Mouse (Mus musculus) CH12.LX (cell line): ENCODE measurements around the gene Ssh2. TPM values are rescaled to one million over a fixed set of nuclear protein-coding genes. Genes with fewer than 3 reads are reported as not detected.

Experiments used
- DNase-seq: peaks from one replicate; pipeline ENCODE4 v3.0.0-alpha.2; 2013; ENCODE audit errors: extremely low read depth
- H3K27ac ChIP-seq: 2 replicates; pipeline ENCODE4 v1.5.1; 2012; ENCODE audit warnings: low read depth, mild to moderate bottlenecking, control low read depth, moderate library complexity; ENCODE audit not compliant: insufficient read depth
- H3K27me3 ChIP-seq: replicated peaks from 2 replicates; pipeline ENCODE3; 2012; ENCODE audit warnings: inconsistent platforms
- H3K36me3 ChIP-seq, 2 experiments: replicated peaks in 1 of 2; 2 replicates each; pipeline versions ENCODE3 to v1.6.1; 2012; ENCODE audit warnings: inconsistent platforms in 1 of 2, low read length in 1 of 2, mild to moderate bottlenecking in 1 of 2, mixed read lengths in 1 of 2, moderate library complexity in 1 of 2; ENCODE audit not compliant: control insufficient read depth in 1 of 2, insufficient read depth in 1 of 2
- H3K4me1 ChIP-seq, 2 experiments: 2 replicates each; pipeline ENCODE4 v1.6.1; 2012; ENCODE audit warnings: inconsistent platforms in 1 of 2, moderate library complexity in 1 of 2; ENCODE audit not compliant: insufficient read depth in 2 of 2, control insufficient read depth in 1 of 2
- H3K4me2 ChIP-seq: 2 replicates; pipeline ENCODE4 v1.6.1; 2012; ENCODE audit warnings: low read depth, mild to moderate bottlenecking, control low read depth; ENCODE audit not compliant: poor library complexity, insufficient read depth, severe bottlenecking
- H3K4me3 ChIP-seq, 3 experiments: fragments of 150-350 bp in 1 of 3; sonication (generic) in 1 of 3; replicated peaks in 1 of 3; 2 replicates each; pipeline versions ENCODE3 to v1.5.1; 2011 to 2012; ENCODE audit warnings: low read depth in 2 of 3, low read length in 2 of 3, mild to moderate bottlenecking in 2 of 3, moderate library complexity in 2 of 3, control low read depth in 1 of 3, improper control_type of control experiment in 1 of 3, inconsistent platforms in 1 of 3, mixed read lengths in 1 of 3; ENCODE audit not compliant: poor library complexity in 1 of 3
- H3K79me2 ChIP-seq: replicated peaks from 2 replicates; pipeline ENCODE4 v1.6.1; 2012; ENCODE audit warnings: mild to moderate bottlenecking, moderate library complexity; ENCODE audit not compliant: control insufficient read depth, poor library complexity, insufficient read depth, severe bottlenecking; ENCODE audit errors: extremely low read depth
- H3K9ac ChIP-seq: 2 replicates; pipeline ENCODE4 v1.6.1; 2012; ENCODE audit warnings: low read depth, mild to moderate bottlenecking, control low read depth, moderate library complexity; ENCODE audit not compliant: insufficient read depth
- H3K9me3 ChIP-seq: replicated peaks from 2 replicates; pipeline ENCODE3; 2012; ENCODE audit warnings: low read length, inconsistent platforms, mixed read lengths
- BHLHE40 ChIP-seq: IDR thresholded peaks from 2 replicates; pipeline ENCODE4 v1.6.1; 2011; ENCODE audit warnings: mild to moderate bottlenecking, low read depth, low read length, improper control_type of control experiment
- CHD2 ChIP-seq: IDR thresholded peaks from 2 replicates; pipeline ENCODE4 v1.6.1; 2011; ENCODE audit warnings: low read length, improper control_type of control experiment
- ELF1 ChIP-seq: IDR thresholded peaks from 2 replicates; pipeline ENCODE4 v1.6.1; 2014; ENCODE audit warnings: low read depth, mild to moderate bottlenecking, inconsistent platforms, low read length, improper control_type of control experiment
- EP300 ChIP-seq: IDR thresholded peaks from 2 replicates; pipeline ENCODE4 v1.6.1; 2011; ENCODE audit warnings: low read length, improper control_type of control experiment
- ETS1 ChIP-seq: conservative IDR thresholded peaks from 2 replicates; pipeline ENCODE4 v1.6.1; 2012; ENCODE audit warnings: low read depth, mild to moderate bottlenecking, inconsistent platforms, low read length, improper control_type of control experiment, moderate library complexity
- IRF4 ChIP-seq: IDR thresholded peaks from 2 replicates; pipeline ENCODE4 v1.6.1; 2014; ENCODE audit warnings: low read depth, mild to moderate bottlenecking, inconsistent platforms, low read length, improper control_type of control experiment
- JUN ChIP-seq: IDR thresholded peaks from 2 replicates; pipeline ENCODE4 v1.6.1; 2011; ENCODE audit warnings: low read depth, mild to moderate bottlenecking, low read length, improper control_type of control experiment, moderate library complexity; ENCODE audit not compliant: insufficient read depth
- JUND ChIP-seq: conservative IDR thresholded peaks from 2 replicates; pipeline ENCODE4 v1.6.1; 2011; ENCODE audit warnings: low read depth, low read length, improper control_type of control experiment
- MEF2A ChIP-seq: IDR thresholded peaks from 2 replicates; pipeline ENCODE4 v1.6.1; 2014; ENCODE audit warnings: low read depth, mild to moderate bottlenecking, inconsistent platforms, low read length, improper control_type of control experiment, borderline replicate concordance
- MYC ChIP-seq: IDR thresholded peaks from 2 replicates; pipeline ENCODE4 v1.6.1; 2011; ENCODE audit warnings: low read depth, mild to moderate bottlenecking, improper control_type of control experiment, low read length
- SIN3A ChIP-seq: IDR thresholded peaks from 2 replicates; pipeline ENCODE4 v1.6.1; 2012; ENCODE audit warnings: low read length, improper control_type of control experiment, inconsistent platforms
- SMC3 ChIP-seq: IDR thresholded peaks from 2 replicates; pipeline ENCODE4 v1.6.1; 2011; ENCODE audit warnings: low read depth, low read length, improper control_type of control experiment
- ZC3H11A ChIP-seq: IDR thresholded peaks from 2 replicates; pipeline ENCODE4 v1.6.1; 2012; ENCODE audit warnings: low read depth, mild to moderate bottlenecking, inconsistent platforms, low read length, improper control_type of control experiment
- ZNF384 ChIP-seq: IDR thresholded peaks from 2 replicates; pipeline ENCODE4 v1.6.1; 2012; ENCODE audit warnings: low read depth, low read length, improper control_type of control experiment, inconsistent platforms
- dilution Hi-C: fragments of 300-500 bp; cut with MboI; formaldehyde crosslinking; loops from 2 replicates; pipeline ENCODE4 v1.14.3; 2020; ENCODE audit warnings: low sequenced_read_pairs; ENCODE audit not compliant: extremely low pct_unique_long_range_greater_than_20kb, extremely low pct_ligation_motif_present
- in situ Hi-C: fragments of 300-500 bp; cut with MboI; formaldehyde crosslinking; loops from 3 replicates; pipeline ENCODE4 v1.14.3; 2019; ENCODE audit warnings: low sequenced_read_pairs, low pct_ligation_motif_present, low pct_unique_long_range_greater_than_20kb, mixed read lengths
- polyA plus RNA-seq: library from polyadenylated mRNA; unstranded; fragments of >175 nt; gene quantifications from 2 replicates; pipeline ENCODE4 v1.2.1, GENCODE M21; 2012; ENCODE audit warnings: low read depth; ENCODE audit not compliant: insufficient read length
- total RNA-seq, 2 experiments: library from RNA; depleted of rRNA; stranded (reverse); fragments of 300-350 nt in 1 of 2; fragments of >200 nt in 1 of 2; gene quantifications; 2 replicates each; pipeline ENCODE4 v1.2.3; 2012 to 2014

Ssh2 gene
- total and polyA plus RNA-seq, 3 experiments = 5.9 to 14.6 (median 6.3) TPM

DNA sequence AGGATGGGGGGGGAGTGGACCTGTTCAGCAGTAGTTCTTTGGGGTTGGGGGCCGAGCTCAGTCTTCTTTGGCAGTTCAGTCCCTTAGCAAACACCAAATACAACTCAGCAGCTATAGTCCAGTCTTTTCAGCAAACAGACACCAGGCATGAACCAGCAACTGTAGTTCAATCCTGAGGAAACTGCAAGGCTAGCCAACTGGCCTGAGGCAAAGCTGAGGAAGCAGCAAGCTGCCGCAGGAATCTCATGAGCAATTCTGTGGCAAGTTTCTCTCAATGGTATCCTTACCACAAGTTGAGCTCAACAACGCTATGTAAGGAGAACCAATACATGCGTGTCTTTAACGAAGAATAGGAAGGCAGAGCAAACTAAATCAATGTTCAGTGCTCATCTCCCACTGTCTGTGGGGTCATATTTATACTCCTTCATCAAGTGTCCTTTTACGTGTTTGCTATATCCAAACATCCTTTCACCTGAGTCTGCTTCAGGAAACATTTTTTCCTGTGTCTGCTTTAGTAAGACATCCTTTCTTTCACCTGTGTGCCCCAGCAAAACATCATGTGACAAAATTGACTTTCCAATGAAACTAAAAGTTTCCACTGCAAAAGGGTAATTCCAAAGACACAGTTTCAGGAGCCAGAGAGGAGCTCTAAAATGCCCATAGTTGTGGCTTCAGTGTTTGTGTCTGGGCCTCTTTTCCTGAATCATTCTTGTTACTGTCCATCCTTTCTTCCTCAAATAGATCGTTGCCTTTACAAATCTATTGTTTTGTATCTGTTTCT is 24.6 kb downstream of the Ssh2 start (continued):
- TF ChIP-seq ETS1 (peak; percentile 72), SMC3 (no peak), ELF1 (no peak), MYC (0 out of 2 replicates have a peak, but pooled peaks have one; percentile 16), SIN3A (peak; percentile 56; the same call in 1 of the 2 replicates)

DNA sequence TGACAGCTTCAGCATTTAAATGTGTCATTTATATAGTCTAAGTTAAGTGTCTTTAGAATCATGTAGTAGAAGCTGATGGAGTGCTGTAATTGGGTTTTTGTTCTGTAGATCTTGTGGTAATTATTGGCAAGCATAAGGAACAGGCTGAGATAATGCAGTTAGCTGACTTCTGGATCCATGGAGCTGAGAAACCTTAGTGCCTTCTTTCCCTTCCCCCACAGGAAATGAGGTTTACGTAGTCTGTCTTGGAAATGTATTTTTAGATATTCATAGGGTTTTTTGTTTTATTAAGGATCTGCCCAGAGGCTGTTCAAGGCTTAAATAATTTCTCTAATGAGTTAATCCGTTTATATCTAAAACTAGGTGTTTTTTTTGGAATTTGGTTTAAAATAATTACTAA is 26.8 kb downstream of the Ssh2 start:
- peaks cover 2% of the 10 kb centered on the region for H3K79me2 ChIP-seq
- DNase-seq = peak; percentile 57
- dilution Hi-C loops (no loop called here), in situ Hi-C loops (no loop called here)
- no peaks in the 10 kb centered on the region for H3K9me3 ChIP-seq
- TF ChIP-seq CHD2 (0 out of 2 replicates have a peak, but pooled peaks have one; percentile 10), ZNF384 (no peak)
- H3K4me3 ChIP-seq = no peak overlapping the region
- H3K27ac ChIP-seq = no peak overlapping the region
- no peak overlapping the region for H3K9ac ChIP-seq
- H3K36me3 ChIP-seq = peaks cover 0 to 3% of the 10 kb centered on the region in 2 experiments
- peaks cover 21 to 54% of the 10 kb centered on the region in 2 experiments for H3K4me1 ChIP-seq
- H3K4me2 ChIP-seq = no peak overlapping the region
- H3K27me3 ChIP-seq = no peaks in the 10 kb centered on the region

DNA sequence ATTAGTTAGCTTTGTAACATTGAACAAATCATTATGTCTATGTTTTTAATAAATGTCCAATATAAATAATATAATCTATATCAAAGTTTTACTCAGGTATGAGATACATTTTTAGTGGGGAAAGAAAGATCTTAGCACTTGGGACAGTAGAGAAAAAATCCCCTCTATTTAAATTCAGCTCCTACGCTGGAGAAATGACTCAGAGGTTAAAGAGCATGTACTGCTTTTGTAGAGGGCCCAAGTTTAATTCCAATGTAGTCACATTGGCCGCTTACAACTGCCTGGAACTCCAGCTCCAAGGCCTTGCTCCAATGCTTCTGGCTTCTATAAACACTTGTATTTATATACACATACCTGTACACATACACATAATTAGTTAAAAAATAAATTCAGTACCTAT is 36.7 kb downstream of the Ssh2 start:
- Histone ChIP-seq H3K9ac (no peak overlapping the region), H3K27me3 (no peaks in the 10 kb centered on the region), H3K9me3 (no peaks in the 10 kb centered on the region), H3K4me3 (no peak overlapping the region), H3K79me2 (peaks cover 2% of the 10 kb centered on the region; the same call in 1 of the 2 replicates), H3K27ac (no peak overlapping the region), H3K4me1 (peaks cover 5 to 52% of the 10 kb centered on the region in 2 experiments; a peak in 2 of 4 replicates), H3K36me3 (peaks cover 2 to 6% of the 10 kb centered on the region in 2 experiments), H3K4me2 (no peak overlapping the region; the same call in 1 of the 2 replicates)
- TF ChIP-seq JUND = peak; percentile 86
- TF ChIP-seq JUN = peak; percentile 73
- peak; percentile 12; the same call in 1 of the 2 replicates for TF ChIP-seq ETS1
- peak; percentile 43; the same call in 1 of the 2 replicates for TF ChIP-seq MEF2A
- peak; percentile 15; the same call in 1 of the 2 replicates for TF ChIP-seq ZNF384
- TF ChIP-seq IRF4 = peak; percentile 93
- no peak for TF ChIP-seq ELF1
- no peak for TF ChIP-seq ZC3H11A
- peak; percentile 88 for TF ChIP-seq EP300
- TF ChIP-seq BHLHE40 = no peak
- dilution Hi-C loops (no loop called here), in situ Hi-C loops (no loop called here)
- peak; percentile 47 for DNase-seq
